Mouse (Mus musculus): ENCODE measurements at regions not wholly inside any gene's neighbourhood (a gene's known extent, or its start where the extent isn't known, plus 50 kb on each side); places are given as distances from the start of the nearest gene placed in this dataset.

DNA sequence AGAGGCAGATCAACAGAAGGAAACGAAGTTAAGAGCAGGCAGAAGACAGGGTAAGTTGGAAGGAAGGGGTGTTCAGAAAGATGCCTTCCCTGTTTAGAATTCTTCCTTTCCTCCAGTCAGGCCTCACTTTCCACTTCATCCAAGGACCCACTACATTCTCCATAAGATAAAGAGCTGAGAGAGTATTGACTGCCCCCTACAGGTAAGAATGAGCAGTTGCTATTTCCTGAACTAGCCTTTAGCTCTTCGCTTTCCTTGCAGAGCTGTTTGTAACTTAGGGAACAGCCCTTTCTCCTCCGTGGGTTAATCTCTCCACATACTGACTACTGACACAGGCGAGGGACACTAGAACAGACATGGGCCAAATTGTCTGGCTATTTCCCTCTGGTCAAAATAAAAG is 273.1 kb downstream of the Atp23 start:
- Histone ChIP-seq H3K36me3 (ENCODE audit: control insufficient read depth, insufficient read depth) (no peaks in the 10 kb centered on the region), H3K4me1 (ENCODE audit: control insufficient read depth, low read depth, low read length) (no peaks in the 10 kb centered on the region), H3K27me3 (ENCODE audit: control insufficient read depth, insufficient read depth, low read depth, low read length) (no peaks in the 10 kb centered on the region), H3K27ac (ENCODE audit: low read length) (no peak overlapping the region), H3K9ac (ENCODE audit: low read depth, low read length) (no peak overlapping the region), H3K4me2 (ENCODE audit: low read depth, low read length) (no peak overlapping the region), H3K9me3 (replicated peaks; ENCODE audit: control insufficient read depth, low read length) (no peaks in the 10 kb centered on the region), H3K4me3 (ENCODE audit: low read depth, low read length) (no peak overlapping the region)
- ATAC-seq (ENCODE audit: low read depth) = no peak
- 25% methylated on average over 4 of the region's 4 CpGs for WGBS (ENCODE audit: insufficient replicate concordance)

DNA sequence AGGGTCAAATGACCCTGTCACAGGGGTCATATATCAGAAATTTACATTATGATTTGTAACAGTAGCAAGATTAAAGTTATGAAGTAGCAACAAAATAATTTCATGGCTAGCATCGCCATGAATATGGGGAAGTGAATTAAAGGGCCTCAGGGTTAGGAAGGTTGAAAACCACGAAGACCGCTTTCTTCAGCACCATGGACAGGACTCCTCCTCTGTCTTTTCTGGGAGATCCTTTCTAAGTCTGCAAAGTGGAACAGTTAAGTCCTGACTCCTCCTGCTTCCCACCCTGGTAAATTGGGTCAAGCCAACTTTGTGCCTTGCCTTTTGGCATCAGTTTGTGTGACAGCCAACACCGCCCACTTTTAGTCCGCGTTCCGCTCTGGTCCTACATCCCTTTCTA is 275.7 kb downstream of the Atp23 start:
- Histone ChIP-seq H3K9me3 (replicated peaks; ENCODE audit: control insufficient read depth, low read length) (no peaks in the 10 kb centered on the region), H3K9ac (ENCODE audit: low read depth, low read length) (no peak overlapping the region), H3K27ac (ENCODE audit: low read length) (no peak overlapping the region), H3K4me1 (ENCODE audit: control insufficient read depth, low read depth, low read length) (no peaks in the 10 kb centered on the region), H3K4me2 (ENCODE audit: low read depth, low read length) (no peak overlapping the region), H3K4me3 (ENCODE audit: low read depth, low read length) (no peak overlapping the region), H3K36me3 (ENCODE audit: control insufficient read depth, insufficient read depth) (no peaks in the 10 kb centered on the region), H3K27me3 (ENCODE audit: control insufficient read depth, insufficient read depth, low read depth, low read length) (no peaks in the 10 kb centered on the region)
- WGBS (ENCODE audit: insufficient replicate concordance) = 47% methylated on average over 7 of the region's 7 CpGs
- ATAC-seq (ENCODE audit: low read depth) = no peak

DNA sequence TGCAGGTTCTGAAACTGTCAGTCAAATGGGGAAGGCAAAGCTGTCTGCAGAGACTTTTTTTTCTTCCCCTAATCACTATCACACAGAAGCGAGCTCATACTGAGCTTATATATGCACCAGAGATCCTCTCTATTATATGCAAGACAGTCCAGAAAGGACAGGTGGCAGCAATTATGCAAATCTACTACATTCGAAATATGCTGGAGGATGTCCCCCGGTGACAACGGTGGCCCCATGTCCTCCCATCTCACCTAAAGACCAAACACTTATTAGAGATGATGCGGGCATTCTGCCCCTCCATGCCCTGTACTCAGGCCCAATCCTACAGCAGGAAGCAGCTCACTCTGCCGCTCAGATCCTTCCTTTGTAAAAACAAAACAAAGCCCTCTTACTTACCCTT is 280.4 kb downstream of the Atp23 start:
- Histone ChIP-seq H3K4me2 (ENCODE audit: low read depth, low read length) (no peak overlapping the region), H3K9me3 (replicated peaks; ENCODE audit: control insufficient read depth, low read length) (no peaks in the 10 kb centered on the region), H3K36me3 (ENCODE audit: control insufficient read depth, insufficient read depth) (no peaks in the 10 kb centered on the region), H3K27me3 (ENCODE audit: control insufficient read depth, insufficient read depth, low read depth, low read length) (no peaks in the 10 kb centered on the region), H3K9ac (ENCODE audit: low read depth, low read length) (no peak overlapping the region), H3K4me3 (ENCODE audit: low read depth, low read length) (no peak overlapping the region), H3K4me1 (ENCODE audit: control insufficient read depth, low read depth, low read length) (no peaks in the 10 kb centered on the region), H3K27ac (ENCODE audit: low read length) (no peak overlapping the region)
- WGBS (ENCODE audit: insufficient replicate concordance) = 60% methylated on average over 6 of the region's 6 CpGs
- no peak for ATAC-seq (ENCODE audit: low read depth)

DNA sequence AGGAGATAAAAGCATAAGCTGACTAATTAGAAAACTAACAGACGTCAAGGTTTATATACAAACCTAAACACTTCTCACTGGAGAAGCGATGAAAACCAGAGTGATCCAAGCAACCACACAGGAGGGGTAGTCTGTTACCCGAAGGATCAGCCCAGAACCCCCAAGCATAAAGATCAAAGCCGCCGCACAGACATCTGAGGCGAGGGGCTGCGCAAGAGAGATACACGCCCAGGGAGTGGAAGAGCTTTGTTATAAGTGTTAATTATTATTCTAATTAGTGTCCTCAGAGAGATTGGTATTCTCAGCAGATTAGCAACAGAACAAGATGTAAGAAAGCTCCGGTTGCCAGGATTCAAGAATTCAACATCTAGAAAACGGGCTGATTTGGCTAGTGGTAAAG is 281.2 kb downstream of the Atp23 start:
- no peaks in the 10 kb centered on the region for H3K9me3 ChIP-seq (replicated peaks; ENCODE audit: control insufficient read depth, low read length)
- H3K4me2 ChIP-seq (ENCODE audit: low read depth, low read length) = no peak overlapping the region
- no peak overlapping the region for H3K4me3 ChIP-seq (ENCODE audit: low read depth, low read length)
- no peaks in the 10 kb centered on the region for H3K4me1 ChIP-seq (ENCODE audit: control insufficient read depth, low read depth, low read length)
- ATAC-seq (ENCODE audit: low read depth) = no peak
- no peaks in the 10 kb centered on the region for H3K27me3 ChIP-seq (ENCODE audit: control insufficient read depth, insufficient read depth, low read depth, low read length)
- H3K9ac ChIP-seq (ENCODE audit: low read depth, low read length) = no peak overlapping the region
- H3K27ac ChIP-seq (ENCODE audit: low read length) = no peak overlapping the region
- no peaks in the 10 kb centered on the region for H3K36me3 ChIP-seq (ENCODE audit: control insufficient read depth, insufficient read depth)
- WGBS (ENCODE audit: insufficient replicate concordance) = 48% methylated on average over 10 of the region's 10 CpGs

DNA sequence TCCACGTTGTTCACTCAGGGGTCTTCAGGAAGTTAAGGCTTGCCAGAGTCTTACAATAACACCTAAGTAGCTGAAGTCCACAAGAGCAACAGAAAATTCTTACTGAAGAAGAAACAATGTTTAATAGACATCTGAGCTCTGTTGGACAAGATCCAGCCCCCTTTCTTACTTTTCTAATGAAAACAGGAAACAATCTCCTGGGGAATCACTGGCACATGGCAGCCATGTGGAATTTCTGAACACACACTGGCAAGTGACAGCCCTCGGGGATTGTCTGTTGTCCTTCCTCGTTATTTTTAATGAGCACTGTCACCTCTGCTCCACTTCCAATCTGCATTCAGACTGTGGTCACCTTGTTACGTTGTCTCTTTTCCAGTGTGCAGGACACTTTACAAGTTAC is 288.9 kb downstream of the Atp23 start:
- Histone ChIP-seq H3K27me3 (ENCODE audit: control insufficient read depth, insufficient read depth, low read depth, low read length) (no peaks in the 10 kb centered on the region), H3K4me1 (ENCODE audit: control insufficient read depth, low read depth, low read length) (no peaks in the 10 kb centered on the region), H3K9me3 (replicated peaks; ENCODE audit: control insufficient read depth, low read length) (peaks cover 2% of the 10 kb centered on the region; the same call in 1 of the 2 replicates), H3K36me3 (ENCODE audit: control insufficient read depth, insufficient read depth) (no peaks in the 10 kb centered on the region), H3K27ac (ENCODE audit: low read length) (no peak overlapping the region), H3K9ac (ENCODE audit: low read depth, low read length) (no peak overlapping the region), H3K4me3 (ENCODE audit: low read depth, low read length) (no peak overlapping the region), H3K4me2 (ENCODE audit: low read depth, low read length) (no peak overlapping the region)
- WGBS (ENCODE audit: insufficient replicate concordance) = 64% methylated on average over 4 of the region's 4 CpGs
- ATAC-seq (ENCODE audit: low read depth) = no peak

DNA sequence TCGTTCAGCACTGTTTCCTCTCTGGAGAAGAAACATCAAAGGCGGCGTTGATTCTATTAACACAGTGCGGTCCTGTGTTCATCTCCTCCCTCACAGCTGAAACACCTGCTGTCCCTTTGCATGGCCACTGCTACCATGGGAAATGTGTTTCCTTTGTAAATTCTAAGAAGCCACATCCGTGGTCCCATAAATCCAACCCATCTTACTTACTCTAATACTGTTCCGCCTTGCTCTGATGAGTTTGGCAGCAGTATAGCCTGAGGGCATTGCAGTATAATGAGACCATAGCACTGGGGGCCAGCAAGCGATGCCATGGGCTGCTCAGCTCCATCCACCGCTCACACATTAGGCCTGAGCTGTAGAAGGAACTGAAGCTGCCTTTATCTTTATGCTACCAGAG is 290.6 kb downstream of the Atp23 start:
- no peak for ATAC-seq (ENCODE audit: low read depth)
- H3K9me3 ChIP-seq (replicated peaks; ENCODE audit: control insufficient read depth, low read length) = peaks cover 2% of the 10 kb centered on the region; the same call in 1 of the 2 replicates

DNA sequence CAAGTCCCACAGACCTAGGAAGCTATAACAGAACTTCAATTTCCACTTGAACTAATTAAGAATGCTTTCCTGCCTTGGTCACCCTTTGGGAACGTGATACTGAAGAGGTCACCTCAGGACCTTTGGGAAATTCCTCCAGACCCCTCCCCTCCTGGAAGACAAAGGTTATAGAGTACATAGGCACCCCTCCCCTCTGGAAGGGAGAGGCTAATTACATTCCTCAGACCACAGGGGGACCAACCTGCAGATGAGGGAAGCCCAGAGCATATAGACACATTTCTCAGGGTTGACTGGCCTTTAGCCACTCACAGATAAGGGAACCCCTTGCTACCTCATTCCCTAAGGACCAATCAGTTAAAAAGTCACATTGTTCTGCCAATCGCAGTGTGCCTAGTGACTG is 301.5 kb downstream of the Atp23 start:
- no peak overlapping the region for H3K9ac ChIP-seq (ENCODE audit: low read depth, low read length)
- no peaks in the 10 kb centered on the region for H3K27me3 ChIP-seq (ENCODE audit: control insufficient read depth, insufficient read depth, low read depth, low read length)
- no peak overlapping the region for H3K4me3 ChIP-seq (ENCODE audit: low read depth, low read length)
- H3K27ac ChIP-seq (ENCODE audit: low read length) = no peak overlapping the region
- ATAC-seq (ENCODE audit: low read depth) = no peak
- no peaks in the 10 kb centered on the region for H3K9me3 ChIP-seq (replicated peaks; ENCODE audit: control insufficient read depth, low read length)
- 53% methylated on average over 2 of the region's 2 CpGs for WGBS (ENCODE audit: insufficient replicate concordance)
- H3K4me1 ChIP-seq (ENCODE audit: control insufficient read depth, low read depth, low read length) = no peaks in the 10 kb centered on the region
- no peaks in the 10 kb centered on the region for H3K36me3 ChIP-seq (ENCODE audit: control insufficient read depth, insufficient read depth)
- H3K4me2 ChIP-seq (ENCODE audit: low read depth, low read length) = no peak overlapping the region

More for the DNA sequence above, 290.6 kb downstream of the Atp23 start:
- Histone ChIP-seq H3K36me3 (ENCODE audit: control insufficient read depth, insufficient read depth) (no peaks in the 10 kb centered on the region), H3K4me3 (ENCODE audit: low read depth, low read length) (no peak overlapping the region), H3K27me3 (ENCODE audit: control insufficient read depth, insufficient read depth, low read depth, low read length) (no peaks in the 10 kb centered on the region), H3K4me1 (ENCODE audit: control insufficient read depth, low read depth, low read length) (no peaks in the 10 kb centered on the region), H3K4me2 (ENCODE audit: low read depth, low read length) (no peak overlapping the region), H3K27ac (ENCODE audit: low read length) (no peak overlapping the region), H3K9ac (ENCODE audit: low read depth, low read length) (no peak overlapping the region)
- 74% methylated on average over 8 of the region's 8 CpGs for WGBS (ENCODE audit: insufficient replicate concordance)

DNA sequence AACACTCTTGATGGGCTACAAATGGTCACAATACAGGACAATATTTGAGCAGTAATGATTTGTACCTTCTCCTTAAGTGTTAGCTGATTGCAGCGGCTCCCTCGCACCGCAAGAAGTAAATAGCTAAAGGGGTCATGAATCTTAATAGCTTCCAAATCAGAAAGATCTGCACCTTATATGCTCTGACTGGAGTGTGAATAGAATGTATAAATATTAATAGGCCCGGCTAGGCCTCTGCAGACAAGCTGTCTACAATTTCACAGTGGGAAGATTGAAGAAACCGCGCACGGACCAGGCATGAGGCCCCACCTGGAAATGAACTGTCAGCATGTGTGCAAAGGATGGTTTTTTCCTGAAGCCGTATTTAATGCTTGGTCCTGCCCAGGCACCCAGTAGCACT is 333.0 kb downstream of the Atp23 start:
- H3K4me3 ChIP-seq (ENCODE audit: low read depth, low read length) = no peak overlapping the region
- no peaks in the 10 kb centered on the region for H3K36me3 ChIP-seq (ENCODE audit: control insufficient read depth, insufficient read depth)
- H3K27me3 ChIP-seq (ENCODE audit: control insufficient read depth, insufficient read depth, low read depth, low read length) = no peaks in the 10 kb centered on the region
- no peak for ATAC-seq (ENCODE audit: low read depth)
- H3K27ac ChIP-seq (ENCODE audit: low read length) = no peak overlapping the region
- H3K4me2 ChIP-seq (ENCODE audit: low read depth, low read length) = no peak overlapping the region
- H3K9ac ChIP-seq (ENCODE audit: low read depth, low read length) = no peak overlapping the region
- no peaks in the 10 kb centered on the region for H3K4me1 ChIP-seq (ENCODE audit: control insufficient read depth, low read depth, low read length)
- H3K9me3 ChIP-seq (replicated peaks; ENCODE audit: control insufficient read depth, low read length) = no peaks in the 10 kb centered on the region
- WGBS (ENCODE audit: insufficient replicate concordance) = 80% methylated on average over 8 of the region's 8 CpGs

DNA sequence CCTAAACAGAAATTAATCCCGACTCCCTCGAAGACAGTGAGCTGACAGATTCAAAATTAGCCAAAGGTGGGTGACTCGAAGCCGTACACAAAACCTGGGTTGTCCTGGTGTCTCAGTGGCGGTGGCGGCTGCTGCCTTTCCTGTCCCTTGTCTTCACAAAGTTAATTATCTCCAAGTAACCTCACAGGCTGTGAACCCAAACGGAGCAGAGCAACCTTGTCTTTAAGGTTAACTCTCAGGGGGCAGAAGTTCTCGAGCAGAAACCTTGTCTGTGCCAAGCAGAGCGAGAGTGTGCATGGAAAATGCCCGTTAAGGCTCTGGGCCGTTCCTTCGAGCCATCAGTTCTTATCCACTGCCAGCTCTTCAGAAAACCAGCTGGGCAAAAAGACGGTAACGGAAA is 335.8 kb downstream of the Atp23 start:
- Histone ChIP-seq H3K9me3 (replicated peaks; ENCODE audit: control insufficient read depth, low read length) (no peaks in the 10 kb centered on the region), H3K4me2 (ENCODE audit: low read depth, low read length) (no peak overlapping the region), H3K27ac (ENCODE audit: low read length) (no peak overlapping the region), H3K27me3 (ENCODE audit: control insufficient read depth, insufficient read depth, low read depth, low read length) (no peaks in the 10 kb centered on the region), H3K36me3 (ENCODE audit: control insufficient read depth, insufficient read depth) (no peaks in the 10 kb centered on the region), H3K4me1 (ENCODE audit: control insufficient read depth, low read depth, low read length) (no peaks in the 10 kb centered on the region), H3K9ac (ENCODE audit: low read depth, low read length) (no peak overlapping the region), H3K4me3 (ENCODE audit: low read depth, low read length) (no peak overlapping the region)
- 66% methylated on average over 14 of the region's 14 CpGs for WGBS (ENCODE audit: insufficient replicate concordance)
- no peak for ATAC-seq (ENCODE audit: low read depth)

DNA sequence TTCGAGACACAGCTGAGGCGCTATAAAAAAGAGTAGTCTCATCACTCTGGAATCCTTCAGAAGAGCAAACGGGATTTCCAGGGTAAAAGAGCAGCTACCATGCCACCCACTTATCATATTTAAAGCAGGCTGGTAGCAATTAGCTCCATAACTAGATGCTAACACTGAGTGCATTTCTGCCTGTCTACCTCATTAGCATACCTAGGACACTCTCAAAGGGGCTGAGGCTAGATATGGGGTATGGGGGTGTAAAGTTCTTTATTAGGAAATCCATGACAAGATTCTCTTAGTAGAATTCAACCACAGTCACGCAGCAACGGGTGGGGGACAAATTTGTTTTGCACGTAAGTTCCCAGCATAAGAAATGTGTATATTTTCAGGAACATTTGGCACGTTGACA is 346.1 kb downstream of the Atp23 start:
- no peaks in the 10 kb centered on the region for H3K9me3 ChIP-seq (replicated peaks; ENCODE audit: control insufficient read depth, low read length)
- H3K4me3 ChIP-seq (ENCODE audit: low read depth, low read length) = no peak overlapping the region
- H3K27me3 ChIP-seq (ENCODE audit: control insufficient read depth, insufficient read depth, low read depth, low read length) = no peaks in the 10 kb centered on the region
- ATAC-seq (ENCODE audit: low read depth) = no peak
- no peaks in the 10 kb centered on the region for H3K4me1 ChIP-seq (ENCODE audit: control insufficient read depth, low read depth, low read length)
- WGBS (ENCODE audit: insufficient replicate concordance) = 72% methylated on average over 7 of the region's 7 CpGs
- H3K36me3 ChIP-seq (ENCODE audit: control insufficient read depth, insufficient read depth) = no peaks in the 10 kb centered on the region
- H3K27ac ChIP-seq (ENCODE audit: low read length) = no peak overlapping the region
- H3K4me2 ChIP-seq (ENCODE audit: low read depth, low read length) = no peak overlapping the region
- H3K9ac ChIP-seq (ENCODE audit: low read depth, low read length) = no peak overlapping the region

Measured in liver, embryonic 16.5 days (tissue).